Mouse (Mus musculus) midbrain, postnatal 0 days (tissue): Measurements from ENCODE around the gene Xaf1. TPM values are rescaled to one million over a fixed set of nuclear protein-coding genes. Genes with fewer than 3 reads are reported as not detected.

Experiments used
- ATAC-seq: fragments of 200-750 bp; cut with Nextera tagmentation; 2 replicates; pipeline ENCODE4 v1.8.0; 2017; ENCODE audit warnings: moderate number of reproducible peaks, mild to moderate bottlenecking, moderate TSS enrichment, moderate library complexity; ENCODE audit not compliant: low FRiP score
- DNase-seq: peaks from one replicate; pipeline ENCODE4 v3.0.0-alpha.2; 2015; ENCODE audit warnings: low spot score
- H3K27ac ChIP-seq: fragments of 300-500 bp; sonication (generic); 2 replicates; pipeline ENCODE4 v1.5.1; 2014; ENCODE audit warnings: low read depth, mild to moderate bottlenecking, low read length, mixed read lengths
- H3K27me3 ChIP-seq: fragments of 300-500 bp; sonication (generic); 2 replicates; pipeline ENCODE4 v1.6.1; 2014; ENCODE audit warnings: low read length, control low read depth, mixed read lengths; ENCODE audit not compliant: insufficient read depth
- H3K36me3 ChIP-seq: fragments of 300-500 bp; sonication (generic); 2 replicates; pipeline ENCODE4 v1.6.1; 2014; ENCODE audit warnings: low read length, control low read depth, mixed read lengths; ENCODE audit not compliant: insufficient read depth
- H3K4me1 ChIP-seq: fragments of 300-500 bp; sonication (generic); 2 replicates; pipeline ENCODE4 v1.6.1; 2014; ENCODE audit warnings: mild to moderate bottlenecking, control low read depth, antibody characterized with exemption, low read length, mixed read lengths; ENCODE audit not compliant: insufficient read depth
- H3K4me2 ChIP-seq: fragments of 300-500 bp; sonication (generic); 2 replicates; pipeline ENCODE4 v1.6.1; 2014; ENCODE audit warnings: low read depth, mild to moderate bottlenecking, low read length, mixed read lengths; ENCODE audit not compliant: poor library complexity, severe bottlenecking
- H3K4me3 ChIP-seq: fragments of 300-500 bp; sonication (generic); 2 replicates; pipeline ENCODE4 v1.5.1; 2014; ENCODE audit warnings: low read depth, mild to moderate bottlenecking, low read length, moderate library complexity
- H3K9ac ChIP-seq: fragments of 300-500 bp; sonication (generic); replicated peaks from 2 replicates; pipeline ENCODE4 v1.6.1; 2014; ENCODE audit warnings: mild to moderate bottlenecking, low read length, moderate library complexity, mixed read lengths; ENCODE audit not compliant: poor library complexity, severe bottlenecking
- H3K9me3 ChIP-seq: fragments of 300-500 bp; sonication (generic); 2 replicates; pipeline ENCODE4 v1.6.1; 2016; ENCODE audit warnings: low read length, control low read depth
- CTCF ChIP-seq: IDR thresholded peaks from 2 replicates; pipeline ENCODE4 v1.5.1; 2016; ENCODE audit warnings: antibody characterized with exemption, mild to moderate bottlenecking
- WGBS: fragments of 180-500 bp; shearing (Covaris S2); extraction: QIAGEN DNeasy Blood & Tissue Kit; methylation state at CpG from one replicate; pipeline ENCODE4 v1.1.7; 2014; 5-methylcytosine and 5-hydroxymethylcytosine counted together
- polyA plus RNA-seq: library from polyadenylated mRNA; unstranded; fragments of >200 nt; fragmentation: Nextera tagmentation; extraction: Ambion mirVana; gene quantifications from 2 replicates; pipeline ENCODE4 v1.2.1, GENCODE M21; 2015
- total RNA-seq: library from RNA; depleted of rRNA; stranded (reverse); fragments of >200 nt; gene quantifications from 2 replicates; pipeline ENCODE4 v1.2.3, GENCODE M21; 2014; rRNA removed

The Xaf1 gene
- total RNA-seq (0.93 and 3.9 TPM in 2 replicates), polyA plus RNA-seq (5.6 and 6.0 TPM in 2 replicates)

DNA sequence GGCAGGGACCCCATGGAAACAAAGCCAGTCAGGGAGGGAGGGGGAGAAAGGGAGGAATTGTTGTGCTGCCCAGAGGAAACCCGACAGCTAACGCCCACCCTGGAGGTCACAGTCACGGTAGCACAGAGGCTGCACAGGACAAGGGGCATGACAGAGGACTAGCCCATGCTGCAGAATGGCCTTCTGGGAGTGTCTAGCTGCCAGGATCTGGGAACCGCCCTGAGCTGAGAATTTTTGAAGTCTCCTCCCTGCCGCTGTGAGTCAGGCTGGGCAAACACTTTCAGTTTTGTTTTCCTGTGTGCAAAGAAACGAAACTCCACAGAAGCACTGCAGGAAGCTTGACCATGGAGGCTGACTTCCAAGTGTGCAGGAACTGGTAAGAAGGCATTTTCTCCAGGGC is at the start of gene Xaf1:
TSS of gene Xaf1 (plus strand) at position 296 of the 400 bp plus-strand sequence.
- no peaks in the 10 kb centered on the region for H3K27me3 ChIP-seq
- DNase-seq, result peak; percentile 14
- H3K27ac ChIP-seq, result no peak within 1 kb of the TSS
- H3K9me3 ChIP-seq, result no peaks in the 10 kb centered on the region
- H3K4me2 ChIP-seq, result peak within 1 kb of the TSS; percentile 24; the same call in 1 of the 2 replicates
- peak within 1 kb of the TSS; percentile 9; the same call in 1 of the 2 replicates for H3K4me3 ChIP-seq
- TF ChIP-seq CTCF, result no peak
- ATAC-seq, result no peak
- no peaks in the 10 kb centered on the region for H3K36me3 ChIP-seq
- H3K4me1 ChIP-seq, result no peaks in the 10 kb centered on the region
- 30% methylated on average over 6 of the region's 6 CpGs for WGBS
- no peak within 1 kb of the TSS for H3K9ac ChIP-seq

DNA sequence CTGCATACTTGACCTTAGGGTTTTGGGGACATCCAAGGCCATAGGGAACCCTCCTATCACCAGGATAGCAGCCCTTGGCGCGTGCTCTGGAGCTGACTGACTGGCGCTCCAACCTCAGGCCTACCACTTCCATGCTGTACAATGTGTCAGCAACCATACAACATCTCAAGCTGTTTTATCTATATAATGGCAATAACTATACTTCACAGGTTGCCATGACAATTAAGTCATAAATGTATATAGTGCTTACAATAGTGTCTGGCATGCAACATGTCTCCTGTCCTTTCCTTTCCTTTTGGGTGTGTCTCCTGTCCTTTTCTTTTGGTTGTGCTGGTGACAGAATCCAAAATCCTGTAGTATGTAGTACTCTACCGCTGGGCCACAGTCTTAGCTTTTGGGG is 45.8 kb upstream of the Xaf1 start:
- no peaks in the 10 kb centered on the region for H3K9me3 ChIP-seq
- WGBS, result 89% methylated on average over 4 of the region's 4 CpGs
- no peak for TF ChIP-seq CTCF
- DNase-seq (no peak), ATAC-seq (no peak)
- no peaks in the 10 kb centered on the region for H3K4me1 ChIP-seq
- H3K27me3 ChIP-seq, result no peaks in the 10 kb centered on the region
- H3K27ac ChIP-seq, result no peak overlapping the region
- H3K9ac ChIP-seq, result no peak overlapping the region
- no peaks in the 10 kb centered on the region for H3K36me3 ChIP-seq
- H3K4me3 ChIP-seq, result no peak overlapping the region
- H3K4me2 ChIP-seq, result no peak overlapping the region

DNA sequence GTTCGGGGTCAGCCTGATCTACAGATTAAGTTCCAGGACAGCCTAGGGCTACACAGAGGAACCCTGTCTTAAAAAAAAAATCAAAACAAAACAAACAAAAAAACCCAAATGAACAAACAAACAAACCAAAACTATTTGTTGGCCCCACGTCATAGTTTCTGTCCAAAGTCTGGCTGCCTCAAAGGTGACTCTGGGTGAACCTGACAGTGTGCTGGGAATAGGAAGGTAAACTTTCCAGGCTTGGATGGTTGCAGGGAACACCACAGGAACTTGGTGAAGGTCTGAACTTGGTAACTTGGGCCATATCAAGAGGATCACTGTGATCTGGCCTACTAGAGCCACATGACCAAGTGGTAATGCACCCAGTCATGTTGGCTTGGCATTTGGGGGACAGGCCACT is 45.0 kb upstream of the Xaf1 start:
- H3K4me2 ChIP-seq, result no peak overlapping the region
- no peak overlapping the region for H3K9ac ChIP-seq
- DNase-seq (no peak), ATAC-seq (no peak)
- 84% methylated on average over 2 of the region's 2 CpGs for WGBS
- no peak overlapping the region for H3K27ac ChIP-seq
- no peaks in the 10 kb centered on the region for H3K27me3 ChIP-seq
- no peaks in the 10 kb centered on the region for H3K9me3 ChIP-seq
- TF ChIP-seq CTCF, result no peak
- H3K36me3 ChIP-seq, result no peaks in the 10 kb centered on the region
- no peaks in the 10 kb centered on the region for H3K4me1 ChIP-seq
- no peak overlapping the region for H3K4me3 ChIP-seq

DNA sequence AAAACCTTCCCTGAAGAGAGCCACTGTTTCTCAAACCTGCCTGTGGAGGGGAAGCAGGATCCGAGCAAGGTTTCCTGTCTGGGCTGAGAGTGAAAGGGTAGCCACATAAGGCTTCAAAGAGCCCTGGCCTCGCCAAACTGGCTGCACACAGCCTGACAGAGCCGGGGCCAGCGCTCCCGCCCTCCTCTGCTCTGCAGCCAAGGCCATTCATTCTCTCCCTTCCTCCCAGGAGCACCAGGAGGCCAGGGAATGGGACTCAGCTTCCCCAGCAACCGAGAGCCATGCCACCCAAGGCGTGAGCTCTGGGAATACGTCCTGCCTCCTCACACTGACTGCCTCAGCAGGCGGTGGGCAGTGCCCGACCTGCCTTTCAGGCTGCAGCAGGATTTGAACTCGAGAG is 35.9 kb upstream of the Xaf1 start:
- no peak overlapping the region for H3K9ac ChIP-seq
- peak; percentile 73 for ATAC-seq
- H3K9me3 ChIP-seq, result no peaks in the 10 kb centered on the region
- peak overlapping the region; percentile 74; the same call in 1 of the 2 replicates for H3K4me2 ChIP-seq
- WGBS, result 7% methylated on average over 11 of the region's 11 CpGs
- H3K4me3 ChIP-seq, result peak overlapping the region; percentile 40; the same call in 1 of the 2 replicates
- no peaks in the 10 kb centered on the region for H3K36me3 ChIP-seq
- peak; percentile 54 for DNase-seq
- H3K4me1 ChIP-seq, result no peaks in the 10 kb centered on the region
- TF ChIP-seq CTCF, result no peak
- H3K27ac ChIP-seq, result no peak overlapping the region
- peaks cover 11% of the 10 kb centered on the region for H3K27me3 ChIP-seq

DNA sequence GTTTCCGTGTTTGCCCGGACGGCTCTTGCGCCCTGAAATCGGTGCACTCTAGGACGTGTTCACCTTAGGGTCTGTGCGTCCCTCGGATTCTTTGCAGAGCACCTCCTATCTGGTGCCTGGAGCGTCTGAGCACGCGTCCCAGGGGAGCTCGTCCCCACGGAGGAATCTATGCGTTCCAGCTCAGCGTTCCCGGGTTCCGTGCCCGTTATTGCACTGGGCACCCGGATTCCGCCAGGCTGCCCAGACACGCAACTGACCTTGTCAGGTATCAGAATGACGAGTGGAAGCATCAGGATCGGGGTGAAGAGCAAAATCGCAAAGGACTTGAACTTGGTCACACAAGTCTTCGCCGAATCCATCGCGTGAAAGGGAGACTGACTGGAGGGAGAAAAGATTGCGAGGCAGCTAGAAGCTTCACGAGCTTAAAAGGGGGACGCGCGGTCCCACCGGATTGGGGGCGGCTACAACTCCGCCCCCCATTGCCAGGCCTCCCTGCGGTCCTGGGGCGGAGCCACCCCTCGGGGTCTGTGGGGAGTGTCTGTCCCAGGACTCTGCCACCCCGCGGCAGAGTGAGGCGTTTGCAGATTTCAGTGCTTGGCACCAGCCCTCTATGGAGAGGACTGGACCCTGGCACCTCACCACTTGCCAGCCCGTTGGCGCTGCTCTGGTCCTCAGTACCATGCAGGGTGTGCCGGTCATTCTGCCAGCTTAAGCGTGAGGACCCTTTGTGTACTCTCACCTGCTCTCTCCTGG is 35.0 kb upstream of the Xaf1 start:
- ATAC-seq (peak; percentile 84), DNase-seq (peak; percentile 85)
- Histone ChIP-seq H3K4me3 (peak overlapping the region; percentile 40), H3K36me3 (no peaks in the 10 kb centered on the region), H3K27ac (no peak overlapping the region), H3K27me3 (peaks cover 11% of the 10 kb centered on the region), H3K4me2 (peak overlapping the region; percentile 74), H3K4me1 (no peaks in the 10 kb centered on the region), H3K9me3 (no peaks in the 10 kb centered on the region), H3K9ac (peak overlapping the region; percentile 37)
- TF ChIP-seq CTCF, result peak; percentile 64
- WGBS, result 1% methylated on average over 46 of the region's 46 CpGs

DNA sequence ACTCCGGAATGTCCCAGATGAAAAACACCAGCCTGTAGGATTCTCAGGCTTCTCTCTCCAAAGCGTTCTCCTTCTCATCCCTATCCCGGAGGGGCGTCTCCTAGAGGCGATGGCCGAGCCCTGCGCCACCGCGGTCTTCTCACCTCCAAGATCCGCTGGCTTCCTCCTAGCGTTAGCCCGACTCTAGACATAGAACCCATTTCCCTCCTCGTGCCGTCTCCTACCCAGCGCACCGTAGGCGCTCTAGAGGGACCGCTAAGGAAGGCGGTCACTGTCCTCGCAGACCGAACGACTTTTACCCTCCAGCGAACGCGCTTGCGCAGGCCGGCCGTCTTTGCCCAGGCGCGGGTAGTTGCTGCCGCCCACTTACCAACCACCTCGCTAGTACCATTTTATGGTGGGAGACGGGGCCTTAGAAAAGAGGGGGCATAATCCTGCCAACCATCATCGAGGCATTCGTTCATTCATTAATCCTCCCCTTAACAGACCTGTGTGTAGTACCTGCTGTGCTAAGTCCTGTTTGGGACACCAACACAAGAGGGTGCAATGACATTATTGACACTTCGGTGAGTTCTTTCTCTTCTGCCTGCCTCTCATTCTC is 34.4 kb upstream of the Xaf1 start, which contains the start of gene Slc13a5:
TSS of gene Slc13a5 (minus strand) at position 263 of the 601 bp plus-strand sequence.
- H3K36me3 ChIP-seq, result no peaks in the 10 kb centered on the region
- H3K27me3 ChIP-seq, result peaks cover 11% of the 10 kb centered on the region
- peak; percentile 47 for ATAC-seq
- no peaks in the 10 kb centered on the region for H3K4me1 ChIP-seq
- peak within 1 kb of the TSS; percentile 74 for H3K4me2 ChIP-seq
- peak within 1 kb of the TSS; percentile 37 for H3K9ac ChIP-seq
- peak; percentile 20 for DNase-seq
- no peak; the same call in 1 of the 2 replicates for TF ChIP-seq CTCF
- no peaks in the 10 kb centered on the region for H3K9me3 ChIP-seq
- H3K27ac ChIP-seq, result no peak within 1 kb of the TSS
- peak within 1 kb of the TSS; percentile 40 for H3K4me3 ChIP-seq
- WGBS, result 3% methylated on average over 36 of the region's 36 CpGs
